Mouse (Mus musculus) retina, postnatal 1 day (tissue): ENCODE data around the gene Kcnj9.
A peak's percentile ranks its signal among the peaks of the same experiment; 100 is the strongest.

Experiments used
- DNase-seq: peaks from one replicate; pipeline ENCODE4 v3.0.0-alpha.2; 2012

The Kcnj9 gene

DNA sequence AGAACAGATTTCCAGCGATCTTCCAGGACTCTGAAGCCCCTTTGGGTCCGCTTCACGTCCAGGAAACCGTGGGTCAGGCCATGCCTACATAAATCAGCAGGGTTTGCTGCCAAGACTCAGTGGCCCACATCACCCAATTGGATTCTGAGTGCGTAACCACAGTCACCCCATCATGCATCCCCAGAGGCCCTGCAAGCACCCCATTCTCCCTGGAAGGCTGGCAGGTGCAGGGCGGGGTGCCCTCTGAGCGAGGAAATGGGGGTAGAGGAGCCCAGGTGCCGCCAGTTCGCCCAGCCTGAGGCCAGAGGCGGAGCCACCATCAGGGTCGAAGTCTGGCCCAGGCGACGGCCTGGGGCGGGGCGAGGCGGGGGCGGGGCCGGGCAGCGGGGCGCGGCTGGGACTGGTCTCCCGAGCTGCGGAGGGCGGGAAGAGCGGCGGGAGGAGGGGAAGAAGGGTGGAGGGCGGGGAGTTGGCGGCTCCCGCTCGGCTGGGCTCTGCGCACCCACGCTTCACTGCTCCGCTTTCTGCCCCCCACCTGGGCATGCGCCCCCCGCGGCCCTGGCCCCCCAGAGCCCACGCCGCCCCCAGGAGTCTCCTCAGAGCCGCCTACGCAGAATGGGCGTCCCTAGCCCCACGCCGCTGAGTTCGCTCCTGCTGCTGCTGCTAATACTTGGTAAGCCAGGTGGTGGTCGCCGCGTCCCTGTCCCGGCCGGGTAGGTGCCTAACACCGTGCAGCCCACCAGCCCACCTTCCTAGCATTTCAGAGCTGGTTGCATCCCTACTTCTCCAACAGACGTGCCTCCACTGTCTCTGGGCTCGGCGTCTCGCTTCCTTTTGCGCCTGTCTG, 17.0 kb downstream of the Kcnj9 start:
- DNase-seq, result peak; percentile 93

DNA sequence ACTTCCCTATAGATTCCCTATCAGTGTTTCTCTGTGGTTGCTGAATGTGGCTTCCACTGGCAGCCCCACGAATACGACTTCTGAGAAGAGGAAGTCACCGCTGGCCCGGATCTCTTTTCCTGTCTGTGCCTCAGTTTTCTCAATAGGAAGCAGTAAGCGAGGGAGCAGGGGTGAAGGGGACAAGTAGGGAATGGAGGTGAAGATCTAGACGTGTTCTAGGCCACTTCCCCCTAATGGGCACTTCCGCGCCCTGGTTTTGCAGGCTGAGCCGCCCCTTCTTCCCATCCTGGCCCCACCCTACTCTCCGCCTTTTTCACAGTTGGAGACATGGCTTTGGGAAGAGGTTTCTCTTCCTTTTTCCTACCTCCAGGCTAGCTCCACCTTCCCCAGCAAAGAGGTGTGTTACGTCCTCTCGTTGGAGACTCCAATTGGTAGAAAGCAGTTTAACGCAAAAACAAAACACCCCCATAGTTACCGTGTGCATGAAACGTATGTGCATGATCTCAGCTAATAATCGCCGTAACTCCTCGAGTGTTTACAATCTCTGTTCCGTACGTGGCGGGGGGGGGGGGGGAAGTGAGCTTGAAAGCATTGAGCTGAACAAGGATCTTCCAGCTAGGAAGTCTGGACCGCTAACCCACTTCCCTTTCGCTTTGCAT, 17.7 kb downstream of the Kcnj9 start:
- peak; percentile 54 for DNase-seq

DNA sequence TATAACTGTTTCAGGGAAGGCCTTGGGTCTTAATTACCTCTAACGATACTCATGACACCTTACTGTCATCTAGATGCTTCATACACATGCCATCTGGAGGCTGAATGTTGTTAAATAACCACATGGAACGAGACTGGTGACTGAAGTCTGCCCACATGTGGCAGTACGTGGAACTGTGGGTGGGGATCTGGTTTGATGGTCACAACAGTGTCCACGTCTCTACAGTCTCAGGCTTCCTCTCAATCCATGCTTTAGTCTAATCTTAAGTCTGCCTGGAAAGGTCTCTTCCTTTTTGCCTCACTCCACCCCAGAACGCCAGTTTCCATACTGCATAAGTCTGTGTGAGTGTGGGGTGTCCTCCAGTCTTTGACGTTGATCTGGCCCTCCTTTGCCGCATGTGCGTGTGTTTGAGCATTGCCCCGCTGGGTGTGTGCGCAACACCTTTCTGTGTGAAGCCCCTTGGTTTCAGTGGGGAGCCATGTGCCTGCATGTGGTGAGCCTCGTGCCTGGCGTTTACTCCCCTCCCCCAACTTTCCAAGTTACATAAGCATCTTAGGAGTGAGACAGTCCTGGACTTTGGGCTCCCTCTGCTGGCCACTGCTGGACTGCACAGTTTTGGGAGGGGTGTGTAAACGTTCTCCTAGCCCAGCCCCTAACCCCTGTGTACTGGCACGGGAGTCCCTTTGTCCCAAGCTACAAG, 19.3 kb downstream of the Kcnj9 start:
- DNase-seq, result peak; percentile 97

DNA sequence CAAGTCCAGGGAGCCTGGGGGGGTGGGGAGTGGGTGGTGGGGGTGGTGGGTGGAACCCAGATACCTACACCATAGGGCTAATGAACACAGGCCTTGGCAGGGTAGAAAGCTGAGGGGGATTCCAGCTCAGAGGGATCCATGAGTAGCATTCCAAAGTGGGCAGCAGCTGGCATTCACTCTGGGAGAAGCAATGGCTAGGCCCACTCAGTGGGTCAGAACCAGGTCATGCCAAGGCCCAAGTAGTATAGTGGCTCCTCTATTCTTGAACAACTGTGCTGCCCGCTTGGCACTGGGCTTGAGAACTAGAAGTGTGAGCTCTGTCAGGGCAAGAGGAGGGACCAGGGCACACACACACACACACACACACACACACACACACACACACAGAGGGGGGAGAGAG, 20.7 kb downstream of the Kcnj9 start:
- no peak for DNase-seq

DNA sequence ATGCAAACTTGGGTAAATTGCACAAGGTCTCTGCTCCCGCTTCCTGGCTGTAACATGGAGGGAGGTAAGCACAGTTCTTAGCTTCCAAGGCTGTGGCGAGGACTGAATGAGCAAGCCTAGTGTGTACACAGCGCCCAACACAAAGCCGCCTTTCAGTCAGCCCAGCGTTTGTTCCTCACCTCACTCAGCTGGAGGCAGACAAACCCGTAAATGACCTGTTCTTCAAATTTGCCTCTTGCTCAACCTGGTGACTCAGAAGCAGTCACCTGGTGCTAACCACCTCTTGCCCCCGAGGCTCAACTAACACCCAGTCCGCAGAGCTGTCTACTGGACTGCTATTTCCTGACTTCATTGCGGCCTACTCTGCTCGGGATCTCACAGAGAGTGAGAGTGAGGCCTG, 21.2 kb downstream of the Kcnj9 start:
- DNase-seq, result no peak

DNA sequence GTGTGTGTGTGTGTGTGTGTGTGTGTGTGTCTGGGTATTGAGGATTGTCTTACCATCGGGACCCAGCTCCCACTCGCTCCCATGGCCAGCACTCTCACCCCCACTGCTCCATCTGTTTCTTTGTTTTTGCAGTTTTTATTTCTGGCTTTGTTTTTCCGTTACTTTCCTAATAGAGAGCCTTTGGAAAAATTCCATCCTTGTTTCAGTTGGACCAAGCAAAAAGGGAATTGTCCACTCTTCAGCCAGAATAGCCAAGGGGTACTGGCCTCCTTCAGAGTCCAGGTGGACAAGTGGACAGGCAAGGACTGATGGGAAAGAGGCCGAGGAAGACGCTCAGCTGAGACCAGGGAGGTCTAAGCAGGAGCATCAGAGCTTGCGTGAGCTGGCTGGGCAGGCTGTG, 22.2 kb downstream of the Kcnj9 start:
- no peak for DNase-seq

DNA sequence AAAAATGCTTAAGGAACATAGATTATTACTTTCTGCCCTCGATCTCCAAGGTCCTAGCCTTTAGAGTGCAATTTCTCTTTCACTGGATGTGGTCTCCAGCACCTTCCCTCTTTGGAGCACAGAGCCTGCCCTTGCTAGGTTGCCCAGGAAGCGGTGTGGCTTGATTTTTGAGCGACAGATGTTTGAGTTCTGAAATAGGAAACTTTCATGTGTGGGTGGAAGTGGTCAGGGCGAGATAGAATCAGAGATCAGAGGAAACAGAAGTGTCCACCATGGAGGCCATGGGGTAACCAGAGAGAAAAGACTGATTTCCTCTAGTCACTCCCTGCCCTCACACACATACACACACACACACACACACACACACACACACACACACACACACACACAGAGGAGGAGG, 22.9 kb downstream of the Kcnj9 start:
- DNase-seq, result no peak

DNA sequence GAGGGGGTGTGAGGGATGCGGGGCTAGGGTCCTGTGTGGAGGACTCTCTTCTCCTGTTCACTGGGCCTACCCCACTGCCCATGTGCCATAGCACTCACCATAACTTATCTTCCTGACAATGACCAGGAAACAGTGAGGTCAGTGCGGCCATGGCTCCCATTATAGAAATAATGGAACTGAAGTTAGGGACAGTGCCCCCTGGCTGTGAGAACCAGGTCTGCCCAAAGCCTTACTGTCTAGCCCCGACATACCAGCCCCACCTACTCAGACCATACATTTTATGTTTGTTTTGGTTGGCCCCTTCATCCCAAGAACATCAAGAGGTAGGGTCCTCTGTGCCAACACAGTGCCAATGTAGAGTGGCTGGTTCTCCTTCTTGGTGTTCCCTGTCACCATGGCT, 23.5 kb downstream of the Kcnj9 start:
- no peak for DNase-seq

DNA sequence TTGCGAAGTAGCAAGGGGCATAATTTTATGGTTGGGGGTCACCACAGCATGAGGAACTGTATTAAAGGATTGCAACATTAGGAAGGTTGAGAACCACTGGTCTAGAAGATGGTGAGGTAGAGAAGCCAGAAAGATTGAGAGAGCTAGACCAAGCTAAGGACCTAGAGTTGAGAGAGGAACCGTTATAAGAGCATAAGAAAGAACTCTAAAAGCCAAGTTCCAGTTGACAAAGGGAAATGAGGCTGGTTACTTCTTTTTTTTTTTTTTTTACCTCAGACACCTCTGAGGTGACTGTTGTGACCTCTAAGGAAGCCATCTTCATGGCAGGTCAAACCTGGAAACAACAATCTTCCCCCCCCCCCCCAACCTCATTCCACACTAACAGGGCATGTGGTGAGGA, 24.0 kb downstream of the Kcnj9 start:
- DNase-seq, result no peak

DNA sequence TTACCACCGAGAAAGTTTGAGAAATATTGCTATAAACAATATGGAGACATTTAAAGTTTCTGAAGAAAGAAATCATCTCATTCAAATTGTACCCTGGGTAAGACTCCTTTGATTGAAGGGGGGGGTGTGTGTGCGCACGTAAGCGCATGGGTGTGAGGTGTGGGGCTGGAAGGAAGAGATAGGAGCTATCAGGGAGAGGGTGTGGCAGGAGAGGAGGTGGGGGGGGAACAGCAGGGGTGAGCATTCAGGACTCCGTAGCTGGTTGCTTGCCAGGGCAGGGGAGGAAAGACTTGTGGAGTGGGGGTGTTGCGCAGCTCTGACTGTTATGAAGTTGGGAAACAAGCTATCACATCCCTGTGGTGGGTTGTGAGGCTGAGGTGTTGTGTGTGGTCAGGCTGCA, 24.7 kb downstream of the Kcnj9 start:
- no peak for DNase-seq

DNA sequence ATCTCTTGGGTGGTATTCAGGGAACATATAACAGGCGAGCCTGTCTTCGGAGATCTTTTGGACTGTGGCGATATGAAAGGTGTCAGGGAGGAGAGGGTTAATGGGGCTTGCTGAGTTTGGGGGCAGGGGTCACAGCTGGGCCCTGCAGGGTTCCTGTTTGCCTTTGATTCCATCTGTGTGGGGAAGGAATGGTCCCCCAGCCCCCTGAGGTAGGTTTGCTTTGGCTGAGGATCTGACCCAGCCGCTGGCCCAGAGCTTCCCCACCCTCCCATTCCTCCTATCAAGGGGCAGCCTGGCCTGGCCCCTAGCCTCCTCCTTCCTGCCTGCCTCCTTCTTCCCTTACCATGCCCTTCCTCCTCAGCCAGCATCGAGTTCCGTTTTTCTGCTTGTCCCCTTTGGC, 26.3 kb downstream of the Kcnj9 start:
- no peak for DNase-seq

DNA sequence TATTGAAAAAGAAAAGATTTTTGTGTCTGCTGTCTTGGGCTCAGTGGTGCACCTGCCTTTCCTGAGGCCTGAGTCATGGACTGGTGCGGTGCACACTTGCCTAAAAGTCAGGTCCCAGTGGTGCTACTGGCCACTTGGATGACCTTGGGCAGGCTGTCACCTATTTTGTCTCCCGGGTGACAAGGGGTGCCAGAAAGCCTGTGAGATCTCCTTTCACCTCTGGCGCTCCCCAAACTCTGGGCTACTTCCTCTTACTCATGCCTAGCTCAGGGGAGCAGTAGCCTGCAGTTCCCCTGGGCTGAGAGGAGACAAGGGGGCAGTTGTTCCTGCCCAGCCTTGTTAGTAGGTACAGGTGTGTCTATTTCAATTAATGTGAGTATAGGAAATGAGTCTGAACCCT, 26.8 kb downstream of the Kcnj9 start:
- no peak for DNase-seq

DNA sequence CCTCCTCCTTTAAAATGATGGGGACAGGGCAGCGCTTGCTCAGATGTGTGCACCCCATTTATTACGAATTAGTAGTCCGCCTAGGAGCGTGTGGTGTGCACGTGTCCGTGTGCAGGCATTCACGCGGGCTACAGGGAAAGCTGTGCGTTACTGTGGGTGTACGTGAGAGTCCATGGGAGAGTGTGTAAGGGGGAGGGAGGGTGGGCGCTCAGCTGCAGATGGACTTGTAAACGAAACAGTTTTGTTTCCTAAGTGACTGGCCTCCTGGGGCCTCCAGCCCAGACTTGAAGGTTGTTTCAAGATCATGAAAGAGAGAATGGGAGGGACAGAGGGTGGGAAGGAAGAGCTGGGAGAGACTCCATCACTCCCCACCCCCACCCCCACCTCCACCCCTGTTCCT, 27.9 kb downstream of the Kcnj9 start:
- DNase-seq, result no peak

DNA sequence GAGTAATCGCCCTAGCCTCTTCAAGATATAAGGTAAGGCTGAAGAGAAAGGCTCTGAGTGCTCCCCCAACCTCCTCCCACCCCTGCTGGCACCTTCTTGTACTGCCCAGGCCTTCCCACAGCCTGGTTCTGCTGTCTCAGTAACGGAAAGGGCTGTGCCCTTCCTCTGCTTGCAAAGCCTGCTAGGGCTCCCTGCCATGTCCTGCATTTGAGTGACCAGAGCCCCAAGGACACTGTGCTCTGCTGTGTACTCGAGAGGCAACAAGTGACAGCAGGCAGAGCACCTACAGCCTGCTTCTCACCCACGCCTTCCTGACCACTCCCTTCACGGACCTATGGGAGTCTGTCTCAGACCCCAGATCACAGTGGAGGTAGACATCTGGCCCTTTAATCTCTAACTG, 28.9 kb downstream of the Kcnj9 start:
- no peak for DNase-seq

DNA sequence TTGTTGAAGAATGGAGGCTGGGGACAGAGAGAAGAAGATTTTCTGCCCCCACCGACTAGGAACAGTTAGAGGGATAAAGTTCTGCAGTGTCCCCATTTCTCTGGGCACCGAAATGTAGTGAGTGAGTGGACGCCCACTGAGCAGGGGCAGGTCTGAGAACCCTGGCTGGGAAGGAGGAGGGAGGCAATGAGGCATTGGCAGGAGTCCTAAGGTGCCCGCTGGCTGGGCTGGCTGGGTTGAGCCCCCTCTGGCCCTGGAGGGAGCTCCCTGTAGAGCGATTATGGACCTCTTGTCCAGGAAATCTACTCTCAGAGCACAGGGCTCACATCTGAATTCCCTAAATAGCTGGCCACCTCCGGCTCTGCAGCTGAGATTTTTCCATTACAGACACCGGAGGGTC, 29.6 kb downstream of the Kcnj9 start:
- no peak for DNase-seq

DNA sequence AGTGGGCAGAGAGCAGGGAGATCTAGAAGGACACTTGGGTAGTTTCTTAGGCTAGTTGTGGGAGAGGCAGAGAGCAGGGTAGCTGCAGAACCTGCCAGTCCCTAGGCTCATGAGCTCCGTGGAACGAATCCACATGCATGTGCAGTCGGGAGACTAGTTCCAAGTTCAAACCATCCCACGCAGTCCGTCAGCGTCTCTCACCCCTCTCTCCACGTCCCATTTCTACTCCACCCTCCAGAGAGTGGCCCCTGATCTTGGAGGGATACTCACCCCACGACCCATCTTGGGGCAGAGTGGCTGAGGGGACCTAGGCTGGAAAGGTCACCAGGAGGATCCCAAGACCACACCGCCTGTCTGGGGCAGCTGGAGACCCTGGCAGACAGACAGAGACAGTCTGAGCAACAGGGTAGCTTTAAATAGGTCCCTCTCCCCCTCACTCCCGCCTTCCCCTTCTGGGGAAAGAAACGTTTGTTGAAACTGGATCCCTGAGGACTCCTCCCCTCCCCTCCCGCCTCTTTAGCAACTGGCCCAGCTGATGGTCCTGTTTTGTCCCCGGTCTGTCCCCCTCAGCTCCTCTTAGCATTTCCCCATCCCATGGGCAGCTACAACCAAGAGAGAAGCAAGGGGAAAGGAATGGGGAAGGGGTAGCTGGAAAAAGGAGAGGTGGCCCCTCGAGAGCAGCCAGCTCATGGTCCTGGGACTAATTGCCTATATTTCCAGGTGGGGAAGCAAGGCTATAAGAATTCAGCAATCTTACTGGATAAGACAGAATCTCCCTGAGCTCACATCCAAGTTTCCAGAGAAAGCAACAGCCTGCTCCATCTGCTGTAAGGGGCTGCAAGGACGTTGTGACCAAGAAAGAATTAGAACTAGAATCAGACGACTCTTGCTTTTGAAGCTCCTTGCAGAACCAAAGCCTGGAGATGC, 31.2 kb downstream of the Kcnj9 start, which contains the start of gene Atp1a2:
TSS of gene Atp1a2 (minus strand) at position 454 of the 927 bp plus-strand sequence.
- DNase-seq, result peak; percentile 77

DNA sequence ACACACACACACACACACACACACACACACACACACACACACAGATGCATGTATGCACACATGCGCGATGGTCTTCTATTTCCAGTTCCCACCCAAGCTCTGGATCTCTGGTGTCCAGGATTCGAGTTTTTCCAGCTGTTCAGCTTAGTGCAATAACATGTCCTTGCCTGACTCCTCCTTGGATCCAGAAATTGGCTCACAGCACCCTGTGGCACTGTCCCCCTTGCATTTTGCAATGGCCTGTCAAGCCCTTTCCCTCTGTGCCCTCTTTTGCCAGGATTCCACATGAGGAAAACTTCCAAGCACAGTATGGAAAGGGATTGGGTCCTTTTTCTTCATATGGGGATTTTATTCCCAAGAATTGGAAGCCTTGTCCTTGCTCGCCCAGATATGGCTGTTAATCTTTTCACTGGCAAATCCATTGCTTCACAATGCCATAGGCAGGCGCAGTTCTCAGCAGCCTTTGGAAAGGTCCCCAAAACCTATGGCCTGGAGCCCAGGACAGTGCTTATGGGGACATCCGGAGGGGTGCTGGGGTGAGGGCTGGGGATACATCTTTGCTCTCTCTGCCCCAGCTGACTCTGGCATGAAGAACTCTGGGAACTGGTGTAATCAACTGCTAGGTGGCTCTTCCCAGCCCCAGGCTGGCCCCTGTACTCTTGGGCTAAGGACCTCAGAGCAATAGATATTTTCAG, 32.2 kb downstream of the Kcnj9 start:
- no peak for DNase-seq

DNA sequence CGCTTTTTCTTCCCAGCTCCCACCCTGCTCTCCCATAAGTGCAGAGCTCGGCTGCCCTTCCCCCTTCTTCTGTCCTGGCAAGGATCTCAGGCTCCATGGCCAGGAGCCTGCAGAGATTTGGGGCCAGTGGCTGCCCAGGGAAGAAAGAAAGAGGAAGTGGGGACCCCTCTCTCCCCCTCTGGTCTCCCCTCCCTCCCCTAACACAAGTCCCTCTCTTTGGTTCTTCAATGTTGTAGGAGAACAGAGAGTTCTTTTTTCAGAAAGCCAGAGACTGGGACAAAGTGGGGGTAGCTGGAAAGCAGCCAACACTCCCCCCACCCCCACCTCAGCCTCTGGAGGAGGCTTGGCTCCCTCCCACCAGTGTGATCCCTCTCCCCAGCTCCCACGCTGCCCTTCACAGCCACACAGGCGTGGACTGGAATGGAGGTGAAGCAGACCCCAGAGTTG, 33.3 kb downstream of the Kcnj9 start:
- DNase-seq, result peak; percentile 48

DNA sequence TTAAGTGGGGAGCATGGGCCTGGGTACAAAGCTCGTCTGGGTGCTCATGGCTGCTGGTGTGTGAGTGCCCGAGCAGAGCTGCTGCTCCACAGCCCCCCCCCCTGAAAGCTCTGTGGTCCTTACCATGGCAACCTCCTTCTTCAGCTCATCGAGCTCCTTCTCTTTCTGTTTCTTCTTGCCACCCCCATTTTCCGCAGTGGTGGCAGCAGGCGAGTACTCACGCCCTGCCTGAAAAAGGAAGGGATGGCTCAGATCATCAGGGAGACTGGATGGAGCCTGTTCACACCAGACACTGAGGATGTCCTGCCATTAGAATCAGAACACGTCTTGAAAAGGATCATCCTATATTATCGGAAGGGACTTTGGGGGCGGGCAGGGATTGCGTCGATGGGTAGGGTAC, 35.7 kb downstream of the Kcnj9 start:
- DNase-seq, result no peak

DNA sequence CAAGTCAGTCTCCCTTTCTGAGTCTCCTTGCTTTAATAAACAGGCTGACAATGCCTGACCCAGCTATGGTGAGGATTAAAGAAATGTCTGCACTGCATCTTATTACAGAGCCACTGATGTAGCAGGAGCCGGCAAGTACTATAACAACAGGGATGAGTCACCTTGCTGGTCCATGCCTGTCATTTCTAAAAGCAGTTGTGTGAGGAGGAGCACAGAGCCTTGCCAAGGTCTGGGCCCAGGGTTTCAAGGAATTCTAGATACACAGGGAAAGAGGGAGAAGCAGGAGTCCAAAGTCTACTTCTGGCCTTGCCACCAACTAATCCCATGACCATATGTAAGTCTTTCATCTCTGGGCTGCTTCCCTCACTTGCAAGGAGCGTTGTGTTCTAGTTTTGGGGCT, 36.2 kb downstream of the Kcnj9 start:
- DNase-seq, result no peak

DNA sequence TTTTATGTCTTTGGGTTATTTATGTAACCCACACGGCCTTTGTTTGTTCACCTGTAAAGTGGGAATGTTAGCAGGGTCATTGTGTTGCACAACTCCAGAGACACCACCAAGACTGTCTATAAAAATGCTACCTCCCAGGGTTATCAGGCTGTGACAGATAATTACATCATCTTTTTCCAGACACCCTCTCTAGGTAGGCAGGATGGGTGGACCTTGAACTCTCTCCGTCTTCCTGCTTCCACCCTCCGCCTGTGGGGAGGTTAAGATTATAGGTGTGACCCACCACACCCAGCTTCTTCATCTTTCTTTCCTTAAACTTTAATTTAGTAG, 39.5 kb downstream of the Kcnj9 start:
- no peak for DNase-seq

DNA sequence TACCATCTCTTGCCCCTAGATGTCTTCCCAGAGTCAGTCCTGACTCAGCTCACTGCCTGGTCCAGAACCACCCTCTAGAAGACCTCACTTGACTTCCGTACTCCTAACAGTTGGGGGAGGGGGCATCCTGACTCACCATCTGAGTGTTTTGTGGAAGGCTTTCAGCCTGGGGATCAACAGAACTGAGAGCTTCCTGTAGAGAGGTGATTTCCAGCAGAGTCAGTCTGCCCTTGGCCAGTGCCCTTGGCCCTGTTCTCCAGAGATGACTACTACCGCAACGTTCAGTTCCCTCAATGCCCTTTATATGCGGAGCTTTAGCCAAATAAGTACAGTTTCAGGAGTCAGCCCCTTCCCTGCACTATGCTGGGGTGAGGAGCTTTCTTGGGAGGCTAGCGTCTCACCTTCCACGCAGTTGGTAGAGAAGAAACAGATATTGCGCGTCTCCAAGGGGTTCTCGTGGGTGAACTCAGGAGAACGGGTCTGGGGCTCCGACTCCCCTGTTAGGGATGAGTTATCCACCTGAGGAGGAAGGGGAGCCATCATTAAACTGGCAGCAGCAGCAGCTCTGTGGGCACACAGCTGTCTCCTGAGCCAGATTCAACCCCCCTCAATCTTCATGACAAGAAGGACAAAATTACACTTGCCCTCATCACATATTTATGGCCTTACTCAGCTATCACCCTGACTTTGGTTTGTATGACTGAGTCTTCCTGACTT, 40.1 kb downstream of the Kcnj9 start:
- no peak for DNase-seq
